Mouse (Mus musculus) adrenal gland, postnatal 10 days (tissue): ENCODE results near the gene Adamts6. TPM values are rescaled to one million over a fixed set of nuclear protein-coding genes. Genes with fewer than 3 reads are reported as not detected.

ENCODE experiments used
- DNase-seq: peaks from one replicate; pipeline ENCODE4 v3.0.0; 2021; ENCODE audit warnings: mixed read lengths
- total RNA-seq, 2 experiments: library from RNA; stranded (reverse); gene quantifications; 2 replicates each; pipeline ENCODE4 v1.2.3; 2021

Gene Adamts6
- total RNA-seq, 2 experiments from 2014 or later: 3.7 to 5.1 TPM

DNA sequence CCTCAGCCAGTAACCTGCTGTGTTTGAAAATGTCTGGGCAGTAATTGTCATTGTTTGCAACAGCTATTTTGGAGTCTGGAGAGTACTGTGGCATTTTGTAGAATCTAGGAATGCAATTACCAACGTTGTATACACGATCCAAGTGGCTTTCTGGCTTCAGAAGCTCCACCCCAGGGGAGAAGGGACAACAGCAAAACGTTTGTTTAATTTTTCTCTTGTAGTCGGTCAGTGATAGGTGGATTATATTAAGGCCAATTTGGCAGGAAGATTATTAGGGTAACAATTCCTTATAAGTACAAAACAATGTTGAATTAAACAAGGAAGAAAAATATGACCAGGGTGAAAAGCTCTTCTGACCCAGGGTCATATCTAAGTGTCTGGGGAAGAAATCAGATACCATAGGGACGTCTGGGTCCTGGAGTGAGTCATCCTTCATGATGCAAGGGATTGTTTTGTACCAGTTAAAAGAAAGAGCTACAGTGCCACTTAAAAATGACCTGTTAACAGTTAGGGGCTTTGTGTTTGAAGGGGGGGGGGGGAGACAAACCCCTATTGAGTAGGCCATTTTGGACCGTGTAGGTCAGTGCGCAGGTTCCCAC lies 229.2 kb downstream of the Adamts6 start:
- DNase-seq: no peak

DNA sequence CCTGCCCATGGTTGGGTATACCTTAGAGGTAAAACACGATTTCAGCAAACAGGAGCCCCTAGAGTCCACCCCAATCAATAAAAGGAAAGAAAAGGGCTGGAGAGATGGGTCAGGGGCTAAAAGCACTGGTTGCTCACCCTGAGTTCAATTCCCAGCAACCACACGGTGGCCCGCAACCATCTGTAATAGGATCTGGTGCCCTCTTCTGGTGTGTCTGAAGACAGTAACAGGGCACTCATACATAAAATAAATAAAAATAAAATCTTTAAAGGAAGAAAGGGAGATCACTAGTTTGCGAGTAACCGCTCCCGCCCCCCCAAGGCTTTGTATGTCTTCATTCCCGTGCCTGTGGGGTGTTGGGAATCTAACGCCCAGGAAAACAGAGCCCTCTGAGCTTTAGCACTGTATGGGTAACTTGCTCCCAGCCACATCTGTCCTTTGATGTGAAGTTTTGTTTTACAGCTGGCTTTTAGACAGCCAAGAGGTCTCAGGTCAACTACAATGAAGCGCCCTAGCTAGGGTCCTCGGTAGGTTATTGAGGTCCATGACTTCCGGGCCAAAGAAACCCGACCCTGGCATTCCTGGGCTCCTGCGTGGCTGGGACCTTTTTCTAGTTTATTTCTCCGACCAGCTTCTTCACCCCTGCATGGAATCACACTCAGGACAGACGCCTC lies 230.1 kb downstream of the Adamts6 start:
- no peak for DNase-seq

DNA sequence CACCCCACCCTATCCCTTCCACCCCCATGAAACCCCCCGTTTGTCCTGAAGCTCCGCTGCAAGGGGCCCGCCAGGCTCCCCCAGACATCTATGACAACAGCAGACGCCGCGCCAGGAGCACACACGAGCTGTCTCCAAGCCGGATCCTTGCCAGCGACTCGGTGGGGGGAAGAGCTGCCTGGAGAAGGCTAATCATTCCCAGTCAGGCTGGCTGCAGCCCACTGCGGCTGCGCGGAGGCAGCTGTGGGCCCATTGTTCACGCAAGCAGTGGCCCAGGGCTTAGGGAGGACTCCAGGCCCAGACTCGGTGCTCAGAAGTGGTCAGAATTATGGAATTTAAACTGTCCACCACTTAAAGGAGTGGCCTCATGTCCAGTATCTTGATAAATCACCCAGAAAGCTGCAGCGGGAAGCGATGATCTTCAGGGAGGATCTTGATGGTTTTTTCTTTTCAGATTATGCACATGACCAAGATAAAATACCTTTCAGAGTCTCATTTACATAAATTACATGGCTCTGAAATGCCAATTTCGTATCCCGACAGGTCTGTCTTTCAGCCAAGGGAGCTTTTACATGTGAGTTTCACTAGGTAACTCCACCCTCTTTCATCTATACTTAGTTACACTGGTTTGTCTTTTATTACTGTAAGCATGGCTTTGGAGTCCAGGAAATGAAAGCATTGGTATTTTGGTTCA lies 230.8 kb downstream of the Adamts6 start:
- DNase-seq: peak; percentile 89

DNA sequence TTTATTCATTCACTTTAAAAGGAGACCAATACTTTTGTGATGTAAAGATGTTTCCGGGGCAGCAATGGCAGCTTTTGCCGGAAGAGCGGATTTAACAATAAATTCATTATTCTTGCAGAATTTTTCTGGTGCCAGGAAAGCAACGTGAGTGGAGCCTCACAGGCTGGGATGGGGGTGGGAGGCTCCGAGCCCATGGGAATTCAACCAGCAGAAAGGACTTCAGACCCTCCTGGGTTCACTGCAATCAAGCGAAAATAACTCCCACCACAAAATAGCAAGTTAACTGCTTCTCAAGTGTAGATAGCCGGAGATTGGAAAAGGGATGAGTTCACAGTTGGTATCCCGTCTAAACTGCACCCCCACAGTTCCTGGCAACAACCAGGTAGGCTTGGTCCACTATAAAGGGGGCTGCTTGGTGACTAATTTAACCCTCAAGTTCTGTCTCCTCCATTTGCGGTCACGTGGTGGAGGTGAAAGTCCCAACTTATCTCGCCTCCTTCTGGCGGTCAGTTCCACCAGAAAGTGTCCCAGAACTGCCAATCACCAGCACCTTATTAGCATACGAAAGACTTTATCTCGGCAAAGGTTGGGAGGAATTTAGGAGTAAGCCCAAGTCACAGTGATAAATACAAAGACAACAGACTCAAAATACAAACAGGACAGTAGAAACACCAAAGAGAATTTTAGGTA lies 231.5 kb downstream of the Adamts6 start:
- no peak for DNase-seq

DNA sequence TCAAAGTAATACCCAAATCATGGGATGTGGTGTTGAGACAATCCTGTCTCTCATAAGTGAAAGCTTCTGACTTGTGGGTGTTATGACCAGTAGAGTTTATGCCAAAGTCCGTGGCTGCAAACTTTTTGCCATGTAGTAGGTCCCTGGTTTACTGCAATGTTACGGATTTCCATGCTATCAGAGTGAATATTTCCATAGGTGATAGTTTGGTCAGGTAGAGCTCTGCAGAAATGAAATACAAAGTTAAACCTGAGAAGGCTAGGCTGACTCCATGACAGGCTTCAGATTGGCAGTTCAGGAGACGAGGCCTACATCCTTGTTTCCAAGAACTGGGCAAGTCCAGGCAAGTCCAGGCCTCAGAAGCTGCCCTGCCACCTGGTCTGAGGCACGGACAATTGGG lies 232.3 kb downstream of the Adamts6 start:
- DNase-seq: no peak

DNA sequence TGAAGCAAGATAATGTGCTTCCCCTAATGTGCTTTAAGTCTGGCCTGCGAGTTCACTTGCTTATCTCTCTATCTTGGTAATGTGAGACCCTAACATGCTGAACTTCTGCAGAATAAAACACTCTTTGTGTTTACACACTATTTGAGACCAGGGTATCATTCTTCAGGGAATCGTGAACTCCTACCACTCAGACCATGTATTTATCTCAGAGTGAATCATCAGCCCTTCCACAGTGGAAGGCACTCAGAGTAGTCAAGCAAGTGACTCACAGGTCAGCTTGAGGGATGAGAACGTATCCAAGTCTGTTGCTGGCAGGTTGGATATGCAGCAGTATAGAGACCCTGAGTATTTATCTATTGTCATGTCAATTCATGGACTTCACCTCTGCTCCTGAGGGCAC lies 232.8 kb downstream of the Adamts6 start:
- DNase-seq: no peak

DNA sequence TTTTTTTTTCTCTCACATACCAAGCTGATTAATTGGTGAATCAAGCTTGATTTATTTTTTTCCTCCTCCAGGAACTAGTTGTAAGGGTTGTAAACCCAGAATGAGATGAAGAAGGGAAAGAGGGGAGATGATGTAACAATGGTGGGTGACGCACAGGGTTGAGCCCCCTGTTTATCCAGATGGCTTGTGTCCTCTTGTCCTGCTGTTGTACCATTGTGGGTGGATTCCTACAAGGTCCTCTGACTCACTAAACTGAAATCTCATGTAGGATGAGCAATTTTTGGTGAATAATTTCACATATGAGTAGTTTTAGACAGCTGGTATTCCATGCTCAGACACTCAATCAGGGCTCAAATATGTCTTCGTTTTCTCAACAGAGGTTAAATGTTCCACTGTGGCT lies 233.9 kb downstream of the Adamts6 start:
- no peak for DNase-seq

DNA sequence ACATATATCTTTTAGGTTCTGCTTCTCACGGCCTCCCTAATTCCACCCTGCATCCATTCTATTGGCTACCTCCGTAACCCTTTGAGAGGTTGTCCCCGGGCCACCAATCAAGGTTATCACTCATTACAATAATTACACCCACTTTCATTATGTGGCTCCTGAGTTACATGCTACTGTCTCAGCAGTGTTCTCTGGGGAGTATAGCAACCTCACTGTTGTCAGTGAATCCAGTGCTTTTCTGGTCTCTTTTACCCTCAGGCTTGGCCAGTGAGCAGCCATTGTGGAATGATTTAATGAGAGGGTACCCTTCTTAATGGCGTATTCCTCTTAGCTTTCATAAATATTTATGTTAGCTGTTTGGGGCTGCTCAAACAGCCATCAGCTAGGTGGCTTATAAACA lies 238.0 kb downstream of the Adamts6 start:
- DNase-seq: no peak

DNA sequence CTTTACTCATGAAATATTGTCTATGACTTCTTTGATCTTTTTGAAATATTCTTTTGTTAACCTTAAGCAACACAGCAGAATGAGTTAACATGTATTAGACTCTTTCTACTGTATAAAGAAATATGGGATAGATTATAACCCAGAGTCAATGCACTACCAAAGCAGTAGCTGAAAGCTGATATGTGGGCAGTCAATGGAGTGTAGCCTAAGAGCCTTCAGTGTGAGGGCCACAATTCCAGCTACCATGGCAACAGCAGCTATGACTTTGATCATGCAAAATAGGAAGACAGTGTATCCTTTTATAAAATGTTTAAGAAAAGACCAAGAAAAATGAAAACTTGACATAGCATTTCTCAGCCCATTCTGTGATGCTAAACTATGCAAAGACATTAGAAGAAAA lies 241.6 kb downstream of the Adamts6 start:
- DNase-seq: no peak

DNA sequence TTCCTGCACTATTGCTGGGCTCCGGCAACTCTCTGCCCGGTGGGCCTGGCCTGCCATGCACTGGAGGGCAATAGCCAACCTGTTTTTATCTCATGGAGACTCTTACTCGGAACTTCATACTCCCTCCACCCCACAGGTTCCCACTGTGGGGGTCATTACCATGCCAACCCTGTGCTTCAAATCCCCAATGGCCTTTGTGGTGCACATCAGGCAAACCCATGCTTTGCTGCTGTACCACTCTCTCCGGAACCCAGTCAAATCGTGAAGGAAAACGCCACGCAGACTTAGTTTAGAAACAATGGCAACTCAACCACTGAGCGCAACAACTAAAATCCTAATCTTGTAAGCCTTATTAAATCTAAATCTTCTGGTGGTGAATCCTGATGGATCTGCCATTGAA lies 244.2 kb downstream of the Adamts6 start:
- no peak for DNase-seq

DNA sequence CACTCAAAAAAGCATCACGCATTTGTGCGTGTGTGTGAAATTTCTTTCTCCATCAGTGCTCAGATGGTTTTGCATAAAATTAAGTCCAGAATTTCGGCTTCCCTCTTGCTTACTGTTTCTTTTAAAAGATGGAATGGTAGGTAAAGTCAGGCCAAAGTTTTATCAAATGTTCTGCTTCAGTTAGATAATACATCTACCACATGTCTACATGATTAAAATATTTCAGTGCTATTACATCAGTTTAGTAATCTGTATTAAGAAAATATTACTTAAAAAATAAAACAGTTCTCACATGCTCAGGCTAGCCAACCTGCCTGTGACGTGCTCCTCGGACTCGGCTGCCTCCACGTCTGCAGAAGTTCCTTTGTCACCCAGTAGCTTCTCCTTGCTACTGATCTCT lies 245.1 kb downstream of the Adamts6 start:
- DNase-seq: no peak

DNA sequence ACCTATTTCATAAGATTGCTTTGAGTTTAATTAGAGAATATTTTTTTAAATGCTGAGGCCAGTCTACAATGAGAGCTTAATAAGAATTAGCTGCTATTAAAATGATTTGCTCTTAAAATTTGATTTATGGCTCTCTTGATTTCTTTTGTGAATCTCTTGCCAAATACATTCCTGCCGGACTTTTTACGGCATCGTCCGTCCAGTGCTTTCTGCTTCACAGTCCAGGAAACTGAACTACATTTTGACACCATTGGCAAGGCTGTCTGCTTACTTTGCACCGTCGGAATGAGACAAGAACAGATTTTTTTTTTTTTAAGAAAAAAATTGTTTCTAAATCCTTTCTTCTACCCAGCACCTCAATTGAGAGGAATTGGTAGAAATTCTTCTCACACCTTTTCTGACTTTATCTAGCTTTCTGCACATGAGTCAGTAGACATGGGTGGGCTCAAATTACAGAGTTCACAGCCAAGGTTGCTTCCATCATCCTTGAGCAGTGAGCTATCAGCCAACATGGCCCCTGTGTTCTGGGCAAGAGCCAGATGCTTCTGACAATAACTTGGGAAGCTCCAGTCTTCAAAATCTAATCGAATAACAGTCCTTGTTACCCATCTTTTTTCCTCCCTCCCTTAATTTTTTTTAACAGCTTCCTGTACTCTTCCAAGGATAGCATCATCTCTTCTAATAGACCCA lies 246.3 kb downstream of the Adamts6 start:
- no peak for DNase-seq

DNA sequence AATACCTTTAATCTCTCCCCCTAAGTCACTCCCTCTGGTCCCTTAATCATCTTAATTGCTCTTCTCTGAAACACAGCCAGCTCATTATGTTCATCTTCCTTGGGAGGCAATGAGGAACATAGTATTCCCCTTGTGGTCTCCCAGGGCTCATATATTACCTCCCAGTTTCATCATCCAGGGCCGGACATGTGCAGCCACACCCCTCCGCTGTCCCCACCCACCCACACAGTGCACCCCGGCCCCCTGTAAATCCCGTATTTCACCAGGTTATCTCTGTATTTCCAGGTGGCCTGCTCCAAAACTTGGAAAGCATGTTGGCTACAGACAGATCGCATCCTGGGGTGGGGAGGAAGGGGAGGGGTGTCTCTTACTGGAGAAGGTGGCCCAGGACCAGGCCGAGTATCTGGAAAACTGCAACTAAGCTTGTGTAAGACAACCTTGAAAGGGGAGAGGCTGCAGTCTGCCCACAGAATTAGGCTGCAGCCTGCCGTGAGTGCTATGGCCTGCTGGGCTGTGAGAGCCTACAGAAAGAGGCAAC lies 253.3 kb downstream of the Adamts6 start:
- DNase-seq: no peak

DNA sequence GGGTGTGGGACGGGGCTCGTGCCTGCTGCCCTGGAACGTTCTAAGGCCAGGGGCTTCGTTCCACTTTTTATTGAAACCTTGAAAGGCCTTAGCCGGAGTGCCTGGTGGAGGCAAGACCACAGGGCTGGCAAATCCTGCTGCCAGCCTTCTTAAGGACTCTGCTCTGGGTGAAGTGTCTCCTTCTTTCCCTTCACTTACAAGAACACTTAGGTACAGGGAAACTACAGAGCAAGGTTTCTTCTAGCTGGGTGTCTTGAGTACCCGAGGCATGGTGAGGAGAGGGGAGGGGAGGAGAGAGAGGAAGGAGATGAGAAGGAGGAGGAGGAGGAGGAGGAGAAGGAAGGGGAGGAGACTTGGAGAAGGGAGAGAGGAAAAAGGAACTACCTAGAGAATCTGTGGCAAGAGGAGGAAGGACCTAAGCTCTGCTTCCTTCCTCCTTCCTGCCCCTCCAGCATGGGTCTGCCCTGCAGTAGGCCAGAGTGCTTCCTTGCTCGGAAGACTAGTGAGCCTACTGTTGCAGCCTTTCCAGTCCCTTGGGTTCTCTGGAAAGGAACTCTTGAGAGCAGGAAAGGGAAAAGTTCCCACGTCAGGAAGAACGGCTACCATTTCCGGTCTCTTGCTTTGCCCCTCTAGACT lies 254.6 kb downstream of the Adamts6 start:
- DNase-seq: no peak

DNA sequence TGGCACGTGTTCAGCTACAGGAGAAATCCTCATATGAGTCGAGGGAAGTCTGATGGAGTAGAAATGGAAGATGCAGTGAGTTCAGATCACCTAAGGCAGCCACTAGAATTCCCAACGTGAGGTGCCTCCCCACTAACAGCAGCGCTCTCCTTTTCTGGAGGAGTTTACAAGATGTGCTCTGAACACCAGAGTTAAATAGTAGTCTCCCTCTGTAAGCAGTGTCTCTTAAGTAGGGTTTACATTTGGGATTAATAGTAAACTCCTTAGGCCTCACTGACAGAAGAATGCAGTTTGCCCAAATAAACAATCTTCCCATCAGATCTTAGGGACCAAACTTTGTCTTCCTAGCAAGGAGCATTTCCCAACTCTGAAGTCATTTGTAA lies 255.1 kb downstream of the Adamts6 start:
- DNase-seq: no peak

Other genes with a start within 250 kb of the Adamts6 start
- gene Nln, start 178.2 kb upstream of the Adamts6 start, total RNA-seq: 10 to 100 TPM; 27.2 to 28.4 TPM
- gene Sgtb, start 178.1 kb upstream of the Adamts6 start, total RNA-seq: 1 to 10 TPM; 5.2 to 7.6 TPM
- gene Trappc13, start 109.4 kb upstream of the Adamts6 start, total RNA-seq: 10 to 100 TPM; 47.1 to 51.4 TPM
- 10 to 100 TPM; 19.2 to 20.3 TPM for gene Trim23, start 109.0 kb upstream of the Adamts6 start, total RNA-seq
- gene Cenpk, start 59.2 kb upstream of the Adamts6 start, total RNA-seq: 1 to 10 TPM; 6.7 to 7.7 TPM
- 10 to 100 TPM; 15.0 to 18.3 TPM for gene Ppwd1, start 59.0 kb upstream of the Adamts6 start, total RNA-seq